Mouse (Mus musculus) inflammation-experienced regulatory T-cells, adult 6 months (primary cell): Measurements from ENCODE around the gene 9430097D07Rik. TPM values are rescaled to one million over a fixed set of nuclear protein-coding genes. Genes with fewer than 3 reads are reported as not detected.

Experiments used
- ATAC-seq: one replicate; pipeline ENCODE4 v1.8.0; 2017
- polyA plus RNA-seq, 3 experiments: library from polyadenylated mRNA; unstranded; fragments of 100-300 nt; shearing (Covaris generic); gene quantifications; one replicate each; pipeline ENCODE4 v1.2.1; 2017

Gene 9430097D07Rik
- polyA plus RNA-seq, 3 experiments from 2014 or later = 0.31 TPM; not detected in 2

GRCm38 (mm10) chr2:32534061-32534732 is 41.3 kb downstream of the 9430097D07Rik start:
- ATAC-seq = no peak

- no peak for ATAC-seq
These were observed 42.3 kb downstream of the 9430097D07Rik start for GRCm38 (mm10) chr2:32533163-32533562.

GRCm38 (mm10) chr2:32530479-32530878 is 45.0 kb downstream of the 9430097D07Rik start:
- ATAC-seq = no peak

GRCm38 (mm10) chr2:32528326-32528725 is 47.2 kb downstream of the 9430097D07Rik start:
- no peak for ATAC-seq

GRCm38 (mm10) chr2:32527468-32527966 is 48.0 kb downstream of the 9430097D07Rik start:
- no peak for ATAC-seq

- no peak for ATAC-seq
These were observed 49.7 kb downstream of the 9430097D07Rik start for GRCm38 (mm10) chr2:32525816-32526215.

GRCm38 (mm10) chr2:32524536-32525031 is 50.9 kb downstream of the 9430097D07Rik start:
- ATAC-seq = no peak

Other genes with a start within 250 kb of the 9430097D07Rik start
- 10 to 100 TPM; 52.5 to 84.8 (median 55.5) TPM for gene Ciz1, start 223.4 kb downstream of the 9430097D07Rik start, polyA plus RNA-seq
- gene Dnm1, start 222.3 kb downstream of the 9430097D07Rik start, polyA plus RNA-seq = not detected
- 10 to 100 TPM; 43.1 to 73.3 (median 57.4) TPM for gene 1110008P14Rik, start 193.7 kb downstream of the 9430097D07Rik start, polyA plus RNA-seq
- under 1 TPM in 1 of 3 experiments, not detected in 2; 0.93 TPM for gene Lcn2, start 187.4 kb downstream of the 9430097D07Rik start, polyA plus RNA-seq
- under 1 TPM; 0.32 to 0.63 (median 0.44) TPM for gene Ptges2, start 179.8 kb downstream of the 9430097D07Rik start, polyA plus RNA-seq
- gene Naif1, start 125.2 kb downstream of the 9430097D07Rik start, polyA plus RNA-seq = 1 to 10 TPM; 4.6 to 6.0 (median 4.8) TPM
- 1 to 10 TPM; 2.2 to 4.4 (median 4.3) TPM for gene Slc25a25, start 124.2 kb downstream of the 9430097D07Rik start, polyA plus RNA-seq
- 10 to 100 TPM; 40.7 to 52.4 (median 50.7) TPM for gene Fam102a, start 40.4 kb downstream of the 9430097D07Rik start, polyA plus RNA-seq
- gene Dpm2, start 4.8 kb downstream of the 9430097D07Rik start, polyA plus RNA-seq = 100 to 1,000 TPM; 126 to 160 (median 144) TPM
- gene Pip5kl1, start 887 bp downstream of the 9430097D07Rik start, polyA plus RNA-seq = not detected
- gene St6galnac4, start 11.4 kb upstream of the 9430097D07Rik start, polyA plus RNA-seq = 10 to 100 TPM; 31.5 to 42.6 (median 33.5) TPM
- 1 to 10 TPM; 3.4 to 5.1 (median 4.3) TPM for gene St6galnac6, start 24.0 kb upstream of the 9430097D07Rik start, polyA plus RNA-seq
- gene Ak1, start 46.1 kb upstream of the 9430097D07Rik start, polyA plus RNA-seq = under 1 TPM in 1 of 3 experiments, not detected in 2; 0.52 TPM
- gene Eng, start 70.9 kb upstream of the 9430097D07Rik start, polyA plus RNA-seq = not detected
- gene Fpgs, start 128.5 kb upstream of the 9430097D07Rik start, polyA plus RNA-seq = 1 to 10 TPM; 3.2 to 7.2 (median 5.8) TPM
- gene Cdk9, start 137.4 kb upstream of the 9430097D07Rik start, polyA plus RNA-seq = 10 to 100 TPM; 21.2 to 31.2 (median 30.4) TPM
- 10 to 100 TPM; 56.2 to 83.0 (median 61.4) TPM for gene Sh2d3c, start 145.4 kb upstream of the 9430097D07Rik start, polyA plus RNA-seq
- gene 6330409D20Rik, start 165.3 kb upstream of the 9430097D07Rik start, polyA plus RNA-seq = 1 to 10 TPM in 2 of 3 experiments, not detected in 1; 1.2 to 1.3 TPM
- gene Tor2a, start 181.6 kb upstream of the 9430097D07Rik start, polyA plus RNA-seq = 10 to 100 TPM; 56.4 to 69.0 (median 67.4) TPM
- gene Ttc16, start 199.9 kb upstream of the 9430097D07Rik start, polyA plus RNA-seq = 1 to 10 TPM in 1 of 3 experiments, under 1 TPM in 2; 0.55 to 1.8 (median 0.95) TPM
- gene Ptrh1, start 200.1 kb upstream of the 9430097D07Rik start, polyA plus RNA-seq = 1 to 10 TPM; 6.5 to 9.3 (median 8.1) TPM
- 1 to 10 TPM in 1 of 3 experiments, under 1 TPM in 1, not detected in 1; 0.53 to 1.3 TPM for gene Cfap157, start 208.7 kb upstream of the 9430097D07Rik start, polyA plus RNA-seq